Mouse (Mus musculus) cerebellum, postnatal 10 days (tissue): ENCODE measurements around the gene Fkbp8.

Experiments used
- DNase-seq, 2 experiments: peaks; one replicate each; pipeline ENCODE4 v3.0.0; 2021; ENCODE audit warnings: mixed read lengths in 2 of 2

Gene Fkbp8

GRCm38 (mm10) chr8:70527512-70528181, at the start of gene Fkbp8, which contains the start of gene Kxd1:
Gene Fkbp8, plus strand, starts transcription at chr8:70527724.
Gene Kxd1, minus strand, starts transcription at chr8:70527956.
- DNase-seq, result peak; percentile 99

- DNase-seq, result no peak
Measured at GRCm38 (mm10) chr8:70481908-70482307, 45.6 kb upstream of the Fkbp8 start.

- DNase-seq, result no peak
Measured at GRCm38 (mm10) chr8:70482943-70483342, 44.6 kb upstream of the Fkbp8 start.

- peak; percentile 59 to 69 for DNase-seq
Measured at GRCm38 (mm10) chr8:70486191-70486681, 41.3 kb upstream of the Fkbp8 start.

GRCm38 (mm10) chr8:70486941-70487520, 40.5 kb upstream of the Fkbp8 start, which contains the start of gene Tmem59l:
Gene Tmem59l, minus strand, starts transcription at chr8:70487358.
- DNase-seq, result peak; percentile 73 to 78

- peak in 1 of 2 experiments; percentile 46 for DNase-seq
Measured at GRCm38 (mm10) chr8:70487993-70488796, 39.3 kb upstream of the Fkbp8 start.

- no peak for DNase-seq
Measured at GRCm38 (mm10) chr8:70488931-70489470, 38.5 kb upstream of the Fkbp8 start.

GRCm38 (mm10) chr8:70489576-70489975, 37.9 kb upstream of the Fkbp8 start:
- no peak for DNase-seq

- DNase-seq, result no peak
Measured at GRCm38 (mm10) chr8:70490061-70490879, 37.3 kb upstream of the Fkbp8 start.

- DNase-seq, result no peak
Measured at GRCm38 (mm10) chr8:70490880-70491495, 36.5 kb upstream of the Fkbp8 start.

- DNase-seq, result no peak
Measured at GRCm38 (mm10) chr8:70492664-70493640, 34.6 kb upstream of the Fkbp8 start, which contains the start of gene Crlf1. Gene Crlf1, plus strand, starts transcription at chr8:70493158.

GRCm38 (mm10) chr8:70493692-70494415, 33.7 kb upstream of the Fkbp8 start:
- no peak for DNase-seq

- no peak for DNase-seq
Measured at GRCm38 (mm10) chr8:70494416-70494945, 33.0 kb upstream of the Fkbp8 start.

GRCm38 (mm10) chr8:70495001-70495770, 32.3 kb upstream of the Fkbp8 start:
- DNase-seq, result no peak

- no peak for DNase-seq
Measured at GRCm38 (mm10) chr8:70495771-70496062, 31.8 kb upstream of the Fkbp8 start.

GRCm38 (mm10) chr8:70500386-70501301, 26.9 kb upstream of the Fkbp8 start:
- DNase-seq, result peak; percentile 70 to 72

- peak; percentile 77 to 89 for DNase-seq
Measured at GRCm38 (mm10) chr8:70501820-70502529, 25.5 kb upstream of the Fkbp8 start.
